Mouse (Mus musculus): ENCODE results near the gene Ssh2.
"Not testable (repeated sequence)": the region's sequence is repeated elsewhere in the genome, so short reads cannot be mapped to it uniquely, and the experiment has no call there.

Ssh2 gene

GRCm38 (mm10) chr11:77347273-77347672 lies 131.2 kb downstream of the Ssh2 start:
- no peak for DNase-seq (ENCODE audit: inconsistent age in 2 of 2, low spot score in 1 of 2)

DNA sequence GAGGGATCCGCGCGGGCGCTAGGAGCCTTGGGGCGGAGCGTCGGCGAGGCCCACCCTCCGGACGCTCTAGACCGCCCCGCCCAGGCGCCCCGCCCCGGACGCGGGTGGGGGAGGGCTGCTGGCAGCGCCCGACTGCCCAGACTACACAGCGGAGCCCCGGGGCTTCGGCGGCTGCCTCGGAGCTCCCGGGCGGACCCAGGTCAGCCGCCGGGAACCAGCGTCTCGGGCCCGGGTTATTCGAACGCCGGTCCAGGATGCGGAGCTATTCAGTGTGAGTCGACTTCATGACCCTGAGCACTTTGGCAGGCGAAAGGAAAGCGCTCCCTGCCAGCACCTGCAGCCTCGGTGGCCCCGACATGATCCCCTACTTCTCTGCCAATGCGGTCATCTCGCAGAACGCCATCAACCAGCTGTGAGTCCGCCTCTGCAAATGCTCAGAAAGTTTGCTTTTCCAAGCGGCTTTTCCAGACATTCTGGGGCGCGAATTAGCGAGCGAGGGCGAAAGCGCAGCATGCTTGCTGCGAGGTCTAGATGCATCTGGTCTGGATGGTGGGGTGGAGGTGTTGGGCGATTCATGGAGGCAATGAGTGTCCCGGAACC lies 132.2 kb downstream of the Ssh2 start:
- peak; percentile 93 to 97 for DNase-seq (ENCODE audit: inconsistent age in 2 of 2, low spot score in 1 of 2)

DNA sequence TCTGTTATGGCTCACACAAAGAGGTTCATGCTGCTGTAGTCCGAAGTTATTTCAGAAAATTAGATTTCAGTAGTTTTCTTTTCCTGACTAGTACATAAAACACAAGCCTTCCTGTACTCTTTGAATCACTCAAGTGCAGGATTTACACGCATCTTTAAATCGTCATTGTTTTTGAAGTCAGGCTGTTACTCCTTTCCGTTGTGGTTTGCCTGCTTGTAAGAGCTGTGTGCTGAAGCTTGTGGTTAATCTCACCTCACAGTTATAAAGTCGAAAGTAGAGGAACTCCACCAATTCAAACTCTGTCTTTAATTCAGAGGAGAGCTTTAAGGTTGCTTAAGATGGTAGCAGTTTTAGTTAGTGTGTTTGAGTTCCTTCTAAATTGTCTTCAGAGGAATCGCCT lies 132.9 kb downstream of the Ssh2 start:
- DNase-seq (ENCODE audit: inconsistent age in 2 of 2, low spot score in 1 of 2): peak in 1 of 2 experiments; percentile 49

DNA sequence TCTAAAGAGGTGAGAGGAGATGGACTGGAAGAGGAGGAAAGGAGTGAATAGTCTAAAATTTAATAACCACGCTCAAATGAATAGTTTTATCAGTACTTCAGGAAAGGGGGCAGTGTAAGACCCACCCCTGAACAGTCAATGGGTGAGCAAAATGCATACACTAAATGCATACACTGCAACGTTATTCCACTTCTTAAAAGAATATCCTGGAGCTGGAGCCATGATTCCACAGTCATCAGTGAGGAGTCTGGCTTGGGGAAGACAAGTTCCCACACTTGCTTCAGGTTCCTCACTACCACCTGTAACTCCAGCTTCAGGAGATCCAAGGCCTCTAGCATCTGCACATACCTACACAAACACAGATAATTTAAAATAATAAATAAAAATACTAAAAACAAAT lies 133.6 kb downstream of the Ssh2 start:
- DNase-seq (ENCODE audit: inconsistent age in 2 of 2, low spot score in 1 of 2): no peak

DNA sequence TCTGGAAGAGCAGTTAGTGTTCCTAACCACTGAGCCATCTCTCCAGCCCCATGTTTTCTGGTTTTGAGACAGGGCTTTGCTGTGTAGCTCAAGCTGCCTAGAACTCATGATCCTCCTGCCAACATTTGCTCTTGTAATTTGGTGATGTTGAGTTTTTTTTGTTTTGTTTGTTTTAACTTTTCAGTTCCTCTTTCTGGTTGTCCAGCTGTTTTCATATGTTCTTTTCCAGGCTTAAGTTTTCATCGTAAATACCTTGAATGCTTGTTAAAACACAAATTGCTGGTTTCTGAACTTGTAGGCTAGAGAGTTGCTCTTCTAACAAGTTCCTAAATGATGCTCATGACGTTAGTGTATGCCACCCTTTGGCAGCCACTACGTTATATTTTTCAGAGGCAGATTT lies 139.0 kb downstream of the Ssh2 start:
- no peak for DNase-seq (ENCODE audit: inconsistent age in 2 of 2, low spot score in 1 of 2)

DNA sequence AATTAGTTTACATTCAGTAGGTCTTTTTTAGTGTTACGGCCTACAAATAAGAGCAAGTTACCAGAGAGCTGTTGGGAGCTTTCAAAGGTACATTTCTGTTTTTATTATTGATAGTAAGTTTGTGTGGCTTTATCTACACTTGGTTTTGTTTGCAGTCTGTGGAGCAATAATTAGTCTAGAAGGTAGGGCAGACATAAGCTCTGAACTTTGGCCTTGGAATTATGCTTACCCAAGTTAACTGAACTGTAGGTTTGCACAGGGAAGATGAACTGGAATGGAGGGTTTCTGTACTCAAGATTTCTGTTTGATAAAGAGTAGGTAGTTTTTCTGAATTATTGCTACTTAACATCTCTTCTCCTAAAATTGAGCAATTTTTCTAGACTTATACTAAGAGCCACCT lies 141.8 kb downstream of the Ssh2 start:
- DNase-seq (ENCODE audit: inconsistent age in 2 of 2, low spot score in 1 of 2): no peak

- no peak for DNase-seq (ENCODE audit: inconsistent age in 2 of 2, low spot score in 1 of 2)
Measured at GRCm38 (mm10) chr11:77363476-77363875, 147.4 kb downstream of the Ssh2 start.

- DNase-seq (ENCODE audit: inconsistent age in 2 of 2, low spot score in 1 of 2): no peak
Measured at GRCm38 (mm10) chr11:77364376-77364775, 148.3 kb downstream of the Ssh2 start.

- no peak for DNase-seq (ENCODE audit: inconsistent age in 2 of 2, low spot score in 1 of 2)
Measured at GRCm38 (mm10) chr11:77365706-77366386, 149.8 kb downstream of the Ssh2 start.

DNA sequence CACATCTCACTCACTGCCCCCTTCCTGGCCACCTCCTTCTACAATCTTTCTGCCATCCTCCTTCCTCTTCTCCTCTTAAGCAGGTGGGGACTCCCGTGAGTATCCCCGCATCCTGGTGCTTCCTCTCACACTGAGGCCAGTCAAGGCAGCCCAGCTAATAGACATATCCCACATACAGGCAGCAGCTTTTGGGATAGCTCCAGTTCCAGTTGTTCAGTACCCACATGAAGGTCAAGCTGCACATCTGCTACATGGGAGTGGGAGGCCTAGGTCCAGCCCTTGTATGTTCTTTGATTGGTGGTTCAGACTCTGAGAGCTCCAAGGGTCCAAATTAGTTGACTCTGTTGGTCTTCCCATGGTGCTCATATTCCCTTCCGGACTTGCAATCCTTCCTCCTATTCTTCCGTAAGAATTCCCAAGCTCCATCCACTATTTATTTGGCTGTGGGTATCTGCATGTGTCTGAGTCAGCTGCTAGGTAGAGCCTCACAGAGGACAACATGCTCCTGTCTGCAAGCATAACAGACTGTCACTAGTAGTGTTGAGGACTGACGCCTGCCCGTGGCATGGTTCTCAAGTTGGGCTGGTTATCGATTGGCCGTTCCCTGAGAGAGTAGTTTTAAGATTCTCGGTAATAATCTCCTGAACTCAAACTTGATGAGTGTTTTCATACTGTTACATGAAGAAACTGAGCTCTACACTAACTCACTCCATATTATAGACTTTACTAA lies 151.6 kb downstream of the Ssh2 start:
- DNase-seq (ENCODE audit: inconsistent age in 2 of 2, low spot score in 1 of 2): no peak

GRCm38 (mm10) chr11:77369188-77369840 lies 153.2 kb downstream of the Ssh2 start:
- no peak for DNase-seq (ENCODE audit: inconsistent age in 2 of 2, low spot score in 1 of 2)

DNA sequence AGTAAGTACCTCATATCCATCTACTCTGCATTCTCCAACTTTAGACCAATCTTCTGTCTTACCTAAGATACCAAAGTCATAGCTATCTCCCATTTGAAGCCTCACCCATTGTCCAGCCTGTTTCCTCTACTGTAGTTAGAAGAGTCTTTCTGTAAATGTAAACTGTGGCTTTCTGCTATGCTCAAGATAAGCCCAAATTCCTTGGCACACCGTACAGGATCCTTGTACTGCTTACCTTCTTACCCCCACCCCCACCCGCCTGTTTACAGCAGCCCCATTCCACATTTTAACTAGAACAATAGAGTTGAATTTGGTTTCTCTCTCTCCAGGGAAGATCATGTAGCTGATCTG lies 153.7 kb downstream of the Ssh2 start:
- no peak for DNase-seq (ENCODE audit: inconsistent age in 2 of 2, low spot score in 1 of 2)

DNA sequence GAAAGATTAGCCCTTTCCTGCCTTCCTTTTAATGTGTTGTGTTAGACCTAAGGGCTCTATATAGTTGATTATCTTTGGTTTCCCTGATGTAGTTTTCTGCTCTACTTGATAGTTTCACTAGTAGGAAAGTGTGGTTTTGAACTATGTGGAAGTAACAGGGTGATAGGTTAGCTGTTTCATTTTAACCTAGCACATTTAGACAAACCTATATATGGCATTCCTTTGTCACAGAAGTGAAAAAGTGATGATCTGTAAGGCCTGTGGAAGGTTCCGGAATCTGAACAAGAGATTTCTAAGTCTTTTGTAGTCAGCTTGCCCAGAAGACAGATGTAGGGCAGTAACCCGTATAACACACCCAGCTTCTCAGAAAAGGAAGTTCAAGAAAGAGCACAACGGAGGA lies 155.0 kb downstream of the Ssh2 start:
- DNase-seq (ENCODE audit: inconsistent age in 2 of 2, low spot score in 1 of 2): no peak

- no peak for DNase-seq (ENCODE audit: inconsistent age in 2 of 2, low spot score in 1 of 2)
Measured at GRCm38 (mm10) chr11:77371696-77372095, 155.6 kb downstream of the Ssh2 start.

- peak; percentile 14 to 68 for DNase-seq (ENCODE audit: inconsistent age in 2 of 2, low spot score in 1 of 2)
Measured at GRCm38 (mm10) chr11:77372196-77372904, 156.3 kb downstream of the Ssh2 start.

GRCm38 (mm10) chr11:77378622-77379021 lies 162.5 kb downstream of the Ssh2 start:
- no peak for DNase-seq (ENCODE audit: inconsistent age in 2 of 2, low spot score in 1 of 2)

- DNase-seq (ENCODE audit: inconsistent age in 2 of 2, low spot score in 1 of 2): no peak
Measured at GRCm38 (mm10) chr11:77381174-77381573, 165.1 kb downstream of the Ssh2 start.

DNA sequence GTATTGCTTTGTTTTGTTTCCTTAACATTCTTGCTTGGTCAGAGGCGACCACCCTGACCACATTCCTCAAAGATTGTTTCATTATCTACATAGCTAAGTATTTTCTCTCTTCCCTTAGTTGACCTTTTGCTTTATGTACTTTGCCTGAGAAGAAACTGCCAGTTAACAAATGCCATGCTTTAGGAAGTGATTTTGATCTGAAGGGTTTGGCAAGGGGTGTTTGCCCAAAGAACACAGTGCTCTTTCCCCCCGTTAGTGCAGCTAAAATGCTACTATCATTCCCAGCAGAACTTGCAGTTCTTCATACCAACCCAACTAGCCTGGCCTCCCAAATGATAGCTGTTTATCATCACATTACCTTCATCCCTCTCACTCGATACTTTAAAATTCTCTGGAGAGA lies 168.1 kb downstream of the Ssh2 start:
- no peak for DNase-seq (ENCODE audit: inconsistent age in 2 of 2, low spot score in 1 of 2)

DNA sequence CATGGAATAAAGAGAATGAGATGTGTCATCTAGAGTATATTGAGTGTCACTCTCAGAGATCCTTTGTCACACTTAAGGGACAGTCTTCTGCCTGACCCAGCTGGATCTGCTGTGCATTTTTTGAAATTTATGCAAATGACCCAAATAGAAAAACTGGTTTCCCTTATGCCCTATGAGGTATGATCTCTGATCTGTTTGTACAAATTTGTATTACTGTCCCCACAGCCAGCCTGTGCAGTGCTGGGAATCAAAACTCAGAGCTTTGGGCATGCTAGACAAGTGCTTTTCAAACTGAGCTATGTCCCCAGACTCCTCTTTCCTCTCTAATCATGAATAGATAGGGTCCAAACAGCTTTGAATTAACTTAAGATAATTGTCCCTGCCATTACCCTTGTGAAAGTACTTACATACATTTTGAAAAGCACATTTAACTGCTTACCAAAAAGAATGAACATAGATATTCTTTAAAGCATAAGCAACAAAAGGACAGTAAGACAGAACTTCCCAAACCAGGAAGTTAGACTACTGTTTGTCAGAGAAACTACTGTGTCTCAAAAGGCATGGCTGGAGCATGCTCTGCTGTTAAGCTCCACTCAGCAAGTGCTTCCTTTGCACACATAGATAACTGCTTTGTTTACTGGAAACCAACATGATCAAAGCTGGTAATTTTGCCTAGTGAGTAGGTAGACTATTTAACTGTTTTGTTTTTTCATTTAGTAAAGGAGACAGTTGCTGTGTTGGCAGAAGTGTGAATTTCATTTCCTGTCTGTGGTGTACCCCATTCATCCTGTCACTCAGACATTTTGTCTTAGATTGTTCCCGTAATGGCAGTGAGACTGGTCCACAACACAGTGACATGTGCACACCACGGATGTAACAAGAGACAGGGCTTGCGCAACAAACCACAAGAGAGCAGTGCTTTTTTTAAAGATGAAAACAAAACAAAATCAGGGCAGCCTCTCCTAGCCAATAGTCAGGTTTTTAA lies 169.9 kb downstream of the Ssh2 start:
- DNase-seq (ENCODE audit: inconsistent age in 2 of 2, low spot score in 1 of 2): peak; percentile 45 to 73

GRCm38 (mm10) chr11:77388197-77388596 lies 172.1 kb downstream of the Ssh2 start:
- not testable (repeated sequence) for DNase-seq (ENCODE audit: inconsistent age in 2 of 2, low spot score in 1 of 2)
